Mouse (Mus musculus) intestine, embryonic 15.5 days (tissue): Measurements from ENCODE around the gene Gm26558. TPM values are rescaled to one million over a fixed set of nuclear protein-coding genes. Genes with fewer than 3 reads are reported as not detected.

ENCODE experiments used
- ATAC-seq: fragments of 200-750 bp; cut with Nextera tagmentation; 2 replicates; pipeline ENCODE4 v1.8.0; 2017; ENCODE audit warnings: moderate TSS enrichment, moderate library complexity
- H3K27ac ChIP-seq: fragments of 300-500 bp; sonication (generic); 2 replicates; pipeline ENCODE4 v1.5.1; 2015; ENCODE audit warnings: mild to moderate bottlenecking, inconsistent platforms
- H3K27me3 ChIP-seq: fragments of 300-500 bp; sonication (generic); replicated peaks from 2 replicates; pipeline ENCODE4 v1.6.1; 2015; ENCODE audit warnings: inconsistent platforms
- H3K36me3 ChIP-seq: fragments of 300-500 bp; sonication (generic); 2 replicates; pipeline ENCODE4 v1.6.1; 2015; ENCODE audit warnings: inconsistent platforms
- H3K4me1 ChIP-seq: fragments of 300-500 bp; sonication (generic); replicated peaks from 2 replicates; pipeline ENCODE4 v1.6.1; 2015; ENCODE audit warnings: inconsistent platforms
- H3K4me2 ChIP-seq: fragments of 300-500 bp; sonication (generic); replicated peaks from 2 replicates; pipeline ENCODE4 v1.6.1; 2015; ENCODE audit warnings: mild to moderate bottlenecking, inconsistent platforms
- H3K4me3 ChIP-seq: fragments of 300-500 bp; sonication (generic); replicated peaks from 2 replicates; pipeline ENCODE4 v1.5.1; 2015; ENCODE audit warnings: inconsistent platforms
- H3K9ac ChIP-seq: fragments of 300-500 bp; sonication (generic); 2 replicates; pipeline ENCODE4 v1.6.1; 2015; ENCODE audit warnings: inconsistent platforms
- H3K9me3 ChIP-seq: fragments of 300-500 bp; sonication (generic); 2 replicates; pipeline ENCODE4 v1.6.1; 2016; ENCODE audit warnings: inconsistent platforms
- WGBS: fragments of 180-500 bp; shearing (Covaris S2); methylation state at CpG from one replicate; pipeline ENCODE4 v1.1.7; 2015; 5-methylcytosine and 5-hydroxymethylcytosine counted together
- polyA plus RNA-seq: library from polyadenylated mRNA; unstranded; fragments of >200 nt; fragmentation: Nextera tagmentation; extraction: Ambion mirVana; gene quantifications from 2 replicates; pipeline ENCODE4 v1.2.1, GENCODE M21; 2015

The Gm26558 gene
- polyA plus RNA-seq, 1 experiment from 2014 or later, result 4.1 TPM

DNA sequence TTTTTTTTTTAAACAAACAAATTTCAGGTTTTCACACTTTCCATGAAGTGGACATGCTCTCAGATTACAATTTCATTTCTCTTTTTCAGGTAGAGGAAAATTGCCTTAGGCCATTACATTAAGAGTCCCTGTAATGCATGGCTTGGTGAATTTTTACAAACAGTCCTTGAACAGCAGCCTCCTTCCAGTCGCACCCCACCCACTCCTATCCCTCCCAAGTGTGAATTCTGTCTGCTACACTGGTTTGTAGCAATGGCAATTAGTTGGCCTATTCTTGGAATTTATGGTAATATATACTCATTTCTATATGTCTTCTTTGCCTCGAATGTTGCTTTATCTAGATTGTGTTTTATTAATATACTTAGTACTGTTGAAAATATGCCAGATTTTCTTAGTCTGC is 10.6 kb upstream of the Gm26558 start:
- 78% methylated on average over 2 of the region's 2 CpGs for WGBS
- Histone ChIP-seq H3K36me3 (no peaks in the 10 kb centered on the region), H3K4me2 (no peak overlapping the region)

DNA sequence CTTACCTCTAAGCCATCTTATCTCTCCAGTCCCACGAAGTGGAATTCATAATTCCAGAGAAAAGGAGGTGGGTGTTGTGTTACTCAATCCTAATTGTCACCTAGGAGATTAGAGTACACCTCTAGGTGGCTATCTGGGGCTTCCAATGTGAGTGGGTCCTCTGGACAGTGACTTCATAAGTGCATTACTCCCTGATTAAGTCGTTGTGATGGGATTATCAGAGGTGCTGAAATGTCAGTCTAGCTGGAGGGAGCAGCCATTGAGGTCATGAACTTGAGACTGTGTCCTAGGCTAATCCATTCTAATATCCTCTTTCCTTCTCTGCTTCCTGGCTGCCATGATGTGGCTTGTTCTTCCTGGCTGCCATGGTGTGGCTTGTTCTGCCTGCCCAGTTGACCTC is 8.0 kb upstream of the Gm26558 start:
- H3K27me3 ChIP-seq, result no peaks in the 10 kb centered on the region
- 0 out of 2 replicates have a peak, but pooled peaks cover 4% of the 10 kb centered on the region for H3K4me1 ChIP-seq
- no peaks in the 10 kb centered on the region for H3K9me3 ChIP-seq
- H3K9ac ChIP-seq, result no peak overlapping the region
- H3K27ac ChIP-seq, result no peak overlapping the region
- no peak overlapping the region for H3K4me2 ChIP-seq
- ATAC-seq, result no peak
- H3K36me3 ChIP-seq, result no peaks in the 10 kb centered on the region
- 58% methylated on average over 2 of the region's 2 CpGs for WGBS
- H3K4me3 ChIP-seq, result no peak overlapping the region

More for the DNA sequence above, 10.6 kb upstream of the Gm26558 start:
- H3K9ac ChIP-seq, result no peak overlapping the region
- H3K4me1 ChIP-seq, result no peaks in the 10 kb centered on the region
- no peak overlapping the region for H3K27ac ChIP-seq
- H3K4me3 ChIP-seq, result no peak overlapping the region
- H3K9me3 ChIP-seq, result no peaks in the 10 kb centered on the region
- ATAC-seq, result no peak
- no peaks in the 10 kb centered on the region for H3K27me3 ChIP-seq

DNA sequence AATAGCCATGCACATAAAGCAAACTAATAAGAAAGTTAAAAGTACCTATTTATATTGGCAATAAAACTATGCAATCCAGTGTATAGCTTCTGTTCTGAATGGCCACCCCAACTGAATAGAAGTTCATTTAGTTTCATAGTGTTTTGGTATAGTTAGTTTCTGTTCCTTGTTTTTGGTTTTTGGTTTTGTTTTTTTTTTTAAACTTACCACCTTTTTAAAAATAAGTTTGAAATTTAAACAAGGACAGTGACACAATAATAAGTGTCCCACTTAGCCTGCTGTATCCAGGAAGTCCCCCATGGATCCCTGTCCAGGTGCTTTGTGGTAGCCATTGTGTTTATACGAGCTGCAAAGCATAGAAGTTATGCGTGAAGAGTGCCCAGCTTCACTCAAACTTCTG is 7.3 kb upstream of the Gm26558 start:
- no peaks in the 10 kb centered on the region for H3K9me3 ChIP-seq
- no peak for ATAC-seq
- no peak overlapping the region for H3K9ac ChIP-seq
- WGBS, result 72% methylated on average over 2 of the region's 2 CpGs
- no peaks in the 10 kb centered on the region for H3K27me3 ChIP-seq
- H3K4me3 ChIP-seq, result no peak overlapping the region
- no peak overlapping the region for H3K27ac ChIP-seq
- no peaks in the 10 kb centered on the region for H3K36me3 ChIP-seq
- 0 out of 2 replicates have a peak, but pooled peaks cover 4% of the 10 kb centered on the region for H3K4me1 ChIP-seq
- H3K4me2 ChIP-seq, result no peak overlapping the region

DNA sequence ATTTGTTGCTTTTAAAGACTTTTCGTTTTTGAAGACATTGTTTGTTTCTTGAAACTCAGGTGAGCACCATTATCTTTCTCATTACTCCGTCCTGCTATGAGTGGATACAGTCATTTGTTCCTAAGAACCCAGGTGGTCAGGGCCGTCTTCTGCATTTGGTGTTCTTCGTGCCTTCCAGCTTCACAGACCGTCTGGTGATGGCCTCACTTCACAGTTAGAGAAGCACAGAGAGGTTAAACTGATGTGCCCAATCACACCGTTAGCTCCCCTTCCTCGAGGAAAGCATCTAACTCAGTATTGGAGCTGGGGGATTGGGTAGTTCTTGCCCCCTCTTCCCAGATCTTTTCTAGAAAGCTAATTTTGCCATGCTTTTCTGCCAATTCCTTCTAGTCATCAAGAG is 5.1 kb upstream of the Gm26558 start:
- H3K4me1 ChIP-seq, result 0 out of 2 replicates have a peak, but pooled peaks cover 7% of the 10 kb centered on the region
- no peak overlapping the region for H3K9ac ChIP-seq
- H3K9me3 ChIP-seq, result no peaks in the 10 kb centered on the region
- no peak overlapping the region for H3K4me3 ChIP-seq
- no peaks in the 10 kb centered on the region for H3K27me3 ChIP-seq
- ATAC-seq, result no peak
- H3K36me3 ChIP-seq, result no peaks in the 10 kb centered on the region
- WGBS, result 81% methylated on average over 7 of the region's 7 CpGs
- no peak overlapping the region for H3K27ac ChIP-seq
- no peak overlapping the region for H3K4me2 ChIP-seq

DNA sequence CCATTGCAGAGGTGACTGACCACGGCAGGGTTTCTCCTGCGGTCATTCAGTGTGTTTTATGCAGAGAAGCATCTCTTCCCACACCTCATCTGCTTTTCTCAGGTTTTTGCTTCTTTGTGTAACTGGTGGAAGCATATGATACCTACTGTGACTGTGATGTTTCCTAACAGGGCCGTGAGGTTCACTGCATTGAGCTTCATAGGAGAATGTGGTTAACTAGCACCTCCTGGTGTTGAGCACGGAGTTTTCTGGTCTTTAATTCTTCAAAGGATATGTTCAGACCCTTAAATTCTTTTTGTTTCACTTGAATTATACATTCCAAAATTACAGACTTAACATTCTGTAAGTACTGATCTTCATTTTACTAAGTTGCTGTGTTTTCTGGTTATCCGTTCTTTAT is 1.9 kb upstream of the Gm26558 start:
- Histone ChIP-seq H3K4me3 (no peak overlapping the region), H3K9me3 (no peaks in the 10 kb centered on the region), H3K27ac (no peak overlapping the region), H3K4me2 (no peak overlapping the region), H3K4me1 (0 out of 2 replicates have a peak, but pooled peaks cover 7% of the 10 kb centered on the region), H3K27me3 (no peaks in the 10 kb centered on the region), H3K36me3 (no peaks in the 10 kb centered on the region), H3K9ac (no peak overlapping the region)
- no peak for ATAC-seq
- WGBS, result 78% methylated on average over 5 of the region's 5 CpGs

DNA sequence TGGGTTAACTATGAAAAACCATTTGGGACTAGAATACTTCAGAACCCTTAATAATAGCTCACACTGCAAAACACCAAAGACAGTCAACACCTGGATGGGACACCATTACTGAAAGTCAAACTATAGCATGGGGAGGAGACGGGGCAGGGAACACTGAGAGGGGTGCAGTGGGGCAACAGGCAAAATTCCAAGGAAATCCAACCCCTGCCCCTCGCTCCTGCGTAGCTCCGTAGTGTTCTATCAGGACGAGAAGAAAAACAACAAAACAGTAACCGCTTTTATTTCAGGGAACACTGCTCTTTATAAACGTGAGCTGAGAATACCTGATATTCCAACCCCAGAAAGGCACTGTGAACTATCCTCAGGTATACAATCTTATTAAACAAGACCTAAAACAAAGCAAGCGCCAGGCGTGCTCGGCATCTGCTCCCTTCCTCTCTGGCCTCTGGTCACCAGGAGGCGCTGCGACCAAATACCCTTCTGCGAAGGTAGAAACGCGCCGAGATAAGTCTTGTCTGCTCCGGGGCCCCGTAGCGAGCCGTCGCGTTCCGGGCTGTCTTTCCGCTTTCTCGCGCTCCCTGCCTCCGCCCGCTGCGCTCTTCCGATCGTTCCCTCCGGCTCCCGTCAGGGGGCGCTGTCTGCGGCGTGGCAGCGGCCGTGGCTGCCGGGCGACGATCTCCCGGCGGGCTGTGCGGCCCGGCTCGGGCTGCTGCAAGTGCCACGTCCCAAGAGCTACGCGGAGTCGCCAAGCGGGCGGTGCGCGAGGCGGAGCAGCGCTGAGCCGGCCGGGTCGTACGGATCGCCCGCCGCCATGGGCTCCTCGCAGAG is 807 bp downstream of the Gm26558 start, which contains the start of gene Gorasp2:
Gene Gorasp2, plus strand, starts transcription at position 690 of the 828 bp plus-strand sequence.
- peak; percentile 95 for ATAC-seq

DNA sequence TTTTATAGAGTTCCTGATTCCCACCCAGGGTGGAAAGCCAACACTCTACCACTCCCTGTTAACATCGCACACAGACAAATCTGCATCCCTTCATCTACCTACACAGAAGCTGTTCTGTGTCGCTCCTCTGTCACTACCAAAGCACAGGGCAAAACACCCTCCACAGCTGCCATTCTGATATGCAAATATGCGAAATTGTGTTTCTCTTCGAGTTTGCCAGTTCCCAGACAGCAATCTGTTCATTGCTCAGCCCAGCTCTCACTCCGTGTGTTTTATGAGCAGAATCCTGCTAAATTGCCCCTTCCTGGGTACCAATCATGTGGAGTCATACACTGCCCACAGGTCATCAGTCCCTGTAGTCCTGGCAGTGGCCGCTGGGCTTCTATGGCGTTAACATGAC is 4.8 kb downstream of the Gm26558 start:
- Histone ChIP-seq H3K4me3 (no peak overlapping the region), H3K4me2 (0 out of 2 replicates have a peak overlapping the region, but pooled peaks have one; percentile 22), H3K36me3 (no peaks in the 10 kb centered on the region), H3K9me3 (no peaks in the 10 kb centered on the region), H3K9ac (no peak overlapping the region), H3K27ac (0 out of 2 replicates have a peak overlapping the region, but pooled peaks have one; percentile 32), H3K27me3 (no peaks in the 10 kb centered on the region), H3K4me1 (no peaks in the 10 kb centered on the region)
- no peak for ATAC-seq
- WGBS, result 60% methylated on average over 7 of the region's 7 CpGs

More for the DNA sequence above, 807 bp downstream of the Gm26558 start, which contains the start of gene Gorasp2:
- H3K27ac ChIP-seq, result peak within 1 kb of the TSS; percentile 93
- 1% methylated on average over 64 of the region's 64 CpGs for WGBS
- no peaks in the 10 kb centered on the region for H3K9me3 ChIP-seq
- H3K27me3 ChIP-seq, result no peaks in the 10 kb centered on the region
- peak within 1 kb of the TSS; percentile 72 for H3K4me2 ChIP-seq
- H3K4me1 ChIP-seq, result 0 out of 2 replicates have a peak, but pooled peaks cover 3% of the 10 kb centered on the region
- no peaks in the 10 kb centered on the region for H3K36me3 ChIP-seq
- H3K9ac ChIP-seq, result peak within 1 kb of the TSS; percentile 96
- peak within 1 kb of the TSS; percentile 92 for H3K4me3 ChIP-seq

DNA sequence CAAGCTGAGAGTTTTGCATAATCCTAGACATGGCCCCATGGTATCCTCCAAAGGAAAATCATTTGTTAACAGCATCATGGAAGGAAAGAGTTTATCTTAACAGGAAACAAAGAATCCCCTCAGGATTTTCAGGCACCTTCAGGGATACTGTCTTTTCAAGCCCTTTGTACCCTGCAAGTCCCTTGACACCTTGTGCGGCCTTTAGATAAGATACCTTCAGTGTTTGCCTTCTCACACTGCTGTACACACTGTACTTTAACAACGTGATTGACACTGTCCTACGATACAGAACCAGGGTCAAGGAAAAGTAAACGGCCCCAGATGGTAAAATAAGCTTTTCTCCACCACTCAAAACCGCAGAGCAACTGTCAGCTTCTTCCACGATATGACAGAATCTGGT is 10.1 kb downstream of the Gm26558 start:
- Histone ChIP-seq H3K4me3 (no peak overlapping the region), H3K9me3 (no peaks in the 10 kb centered on the region), H3K9ac (no peak overlapping the region), H3K27ac (no peak overlapping the region), H3K36me3 (no peaks in the 10 kb centered on the region), H3K27me3 (no peaks in the 10 kb centered on the region), H3K4me2 (no peak overlapping the region), H3K4me1 (no peaks in the 10 kb centered on the region)
- ATAC-seq, result peak; percentile 70
- WGBS, result 42% methylated on average over 6 of the region's 6 CpGs

DNA sequence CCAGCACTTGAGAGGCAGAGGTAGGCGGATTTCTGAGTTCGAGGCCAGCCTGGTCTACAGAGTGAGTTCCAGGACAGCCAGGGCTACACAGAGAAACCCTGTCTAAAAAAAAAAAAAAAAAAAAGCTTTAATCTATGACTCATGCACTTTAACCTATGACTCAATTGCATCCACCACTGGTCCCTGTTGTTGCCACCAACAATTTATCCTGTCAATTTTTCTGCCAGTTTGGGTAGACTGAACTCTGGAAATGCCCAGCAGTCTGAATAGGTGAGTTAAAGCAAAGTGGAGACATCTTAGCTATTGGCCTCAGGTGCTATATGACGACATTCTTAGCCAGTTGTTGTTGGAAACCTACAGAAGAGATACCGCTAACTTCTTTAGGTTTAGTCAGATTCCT is 12.4 kb downstream of the Gm26558 start:
- Histone ChIP-seq H3K4me2 (no peak overlapping the region), H3K9me3 (no peaks in the 10 kb centered on the region), H3K27me3 (no peaks in the 10 kb centered on the region), H3K9ac (no peak overlapping the region), H3K4me3 (no peak overlapping the region), H3K36me3 (no peaks in the 10 kb centered on the region), H3K27ac (no peak overlapping the region), H3K4me1 (no peaks in the 10 kb centered on the region)
- 86% methylated on average over 4 of the region's 4 CpGs for WGBS
- ATAC-seq, result no peak

DNA sequence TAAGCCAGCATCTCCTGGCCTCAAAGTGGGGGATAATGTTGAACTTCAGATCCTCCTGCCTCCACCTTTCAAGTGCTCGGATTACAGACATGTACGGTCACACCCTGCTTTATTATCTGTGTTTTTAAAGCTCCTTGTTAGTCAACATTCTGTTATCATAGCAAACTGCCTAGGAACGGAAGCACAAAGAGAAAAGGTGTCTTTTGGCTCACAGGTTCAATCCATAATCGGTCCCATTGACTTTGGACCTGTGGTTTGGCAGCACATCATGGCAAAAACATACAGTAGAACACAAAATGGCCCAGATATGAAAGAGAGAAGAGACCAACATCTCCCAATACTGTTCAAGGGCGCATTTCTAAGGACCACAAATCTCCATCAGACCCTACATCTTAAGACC is 13.6 kb downstream of the Gm26558 start:
- Histone ChIP-seq H3K4me1 (no peaks in the 10 kb centered on the region), H3K4me3 (no peak overlapping the region), H3K27me3 (no peaks in the 10 kb centered on the region), H3K27ac (no peak overlapping the region), H3K9ac (no peak overlapping the region), H3K4me2 (no peak overlapping the region), H3K9me3 (no peaks in the 10 kb centered on the region), H3K36me3 (no peaks in the 10 kb centered on the region)
- 77% methylated on average over 5 of the region's 5 CpGs for WGBS
- no peak for ATAC-seq

DNA sequence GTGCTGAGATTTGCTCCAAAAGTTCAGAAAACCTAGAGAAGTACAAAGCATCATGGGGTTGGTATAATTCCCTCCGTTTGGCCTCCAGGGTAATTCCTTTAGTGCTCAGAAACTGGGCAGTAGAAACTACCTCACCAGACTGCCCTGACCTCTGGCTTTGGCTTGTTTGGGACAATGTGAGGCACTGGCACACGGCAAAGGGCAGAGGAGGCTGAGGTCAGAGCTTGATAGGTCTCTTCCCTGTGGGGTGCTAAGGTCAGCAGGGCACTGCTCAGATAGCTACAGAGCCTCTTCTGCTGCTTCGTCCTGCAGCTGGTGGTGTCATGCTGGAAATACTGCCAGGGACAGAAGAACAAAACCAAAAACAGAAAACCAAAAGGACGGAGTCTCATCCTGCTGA is 14.2 kb downstream of the Gm26558 start:
- Histone ChIP-seq H3K27me3 (no peaks in the 10 kb centered on the region), H3K36me3 (no peaks in the 10 kb centered on the region), H3K4me3 (no peak overlapping the region), H3K27ac (no peak overlapping the region), H3K4me1 (no peaks in the 10 kb centered on the region; the same call in 1 of the 2 replicates), H3K4me2 (no peak overlapping the region), H3K9ac (no peak overlapping the region), H3K9me3 (no peaks in the 10 kb centered on the region)
- no peak for ATAC-seq
- WGBS, result 46% methylated on average over 4 of the region's 4 CpGs

DNA sequence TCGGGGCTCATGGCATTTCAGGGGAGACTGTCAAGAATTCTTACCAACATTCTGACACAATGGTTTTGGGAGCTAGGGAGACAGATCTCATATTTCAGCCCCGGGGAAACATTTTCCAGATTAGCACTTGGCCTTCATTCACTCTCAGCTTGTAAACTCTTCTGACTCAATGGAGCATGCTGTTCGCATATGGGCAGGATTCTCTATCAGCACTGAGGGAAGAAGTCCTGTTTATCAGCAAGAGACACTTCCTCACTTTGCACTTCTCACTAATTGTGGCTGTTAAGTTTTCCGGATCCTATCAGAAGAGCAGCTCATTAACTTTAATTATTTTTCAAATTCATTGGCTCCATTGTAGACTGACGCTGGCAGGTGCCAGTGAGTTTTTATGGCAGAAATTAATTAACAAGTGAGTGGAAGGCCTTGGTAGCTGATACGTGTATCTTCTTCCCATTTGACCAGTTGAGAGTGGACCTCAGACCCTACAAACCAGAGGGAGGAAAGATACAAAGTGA is 16.6 kb downstream of the Gm26558 start:
- H3K4me3 ChIP-seq, result no peak overlapping the region
- no peaks in the 10 kb centered on the region for H3K36me3 ChIP-seq
- ATAC-seq, result no peak
- H3K27me3 ChIP-seq, result no peaks in the 10 kb centered on the region
- 81% methylated on average over 6 of the region's 6 CpGs for WGBS
- H3K9me3 ChIP-seq, result no peaks in the 10 kb centered on the region
- H3K4me1 ChIP-seq, result no peaks in the 10 kb centered on the region; the same call in 1 of the 2 replicates
- no peak overlapping the region for H3K4me2 ChIP-seq
- H3K9ac ChIP-seq, result no peak overlapping the region
- no peak overlapping the region for H3K27ac ChIP-seq
